Mouse (Mus musculus) heart, embryonic 14.5 days (tissue): Measurements from ENCODE around the gene Olfr599. TPM values are rescaled to one million over a fixed set of nuclear protein-coding genes. Genes with fewer than 3 reads are reported as not detected.
"Not testable (repeated sequence)": the region's sequence is repeated elsewhere in the genome, so short reads cannot be mapped to it uniquely, and the experiment has no call there.

Experiments
- ATAC-seq: fragments of 200-750 bp; cut with Nextera tagmentation; 2 replicates; pipeline ENCODE4 v1.8.0; 2017; ENCODE audit warnings: low read depth, moderate TSS enrichment; ENCODE audit not compliant: insufficient number of reproducible peaks, insufficient read depth, low FRiP score
- H3K27ac ChIP-seq, 2 experiments: fragments of 200-500 bp in 1 of 2; fragments of 300-500 bp in 1 of 2; sonication (generic) in 1 of 2; replicated peaks in 1 of 2; 2 replicates each; pipeline ENCODE4 v1.5.1; 2012 to 2014; ENCODE audit warnings: low read depth in 2 of 2, low read length in 2 of 2, control low read depth in 1 of 2, mild to moderate bottlenecking in 1 of 2, mixed read lengths in 1 of 2; ENCODE audit not compliant: control insufficient read depth in 1 of 2, insufficient read depth in 1 of 2
- H3K27me3 ChIP-seq: fragments of 300-500 bp; sonication (generic); 2 replicates; pipeline ENCODE4 v1.6.1; 2014; ENCODE audit warnings: mild to moderate bottlenecking, low read length, control low read depth; ENCODE audit not compliant: control insufficient read depth, insufficient read depth
- H3K36me3 ChIP-seq: fragments of 300-500 bp; sonication (generic); 2 replicates; pipeline ENCODE4 v1.6.1; 2014; ENCODE audit warnings: mild to moderate bottlenecking, control low read depth, low read length, mixed read lengths; ENCODE audit not compliant: control insufficient read depth, insufficient read depth
- H3K4me1 ChIP-seq, 2 experiments: fragments of 200-500 bp in 1 of 2; fragments of 300-500 bp in 1 of 2; sonication (generic) in 1 of 2; 2 replicates each; pipeline ENCODE4 v1.6.1; 2012 to 2014; ENCODE audit warnings: low read length in 2 of 2, control low read depth in 1 of 2, mixed read lengths in 1 of 2; ENCODE audit not compliant: control insufficient read depth in 2 of 2, insufficient read depth in 2 of 2
- H3K4me2 ChIP-seq: fragments of 300-500 bp; sonication (generic); 2 replicates; pipeline ENCODE4 v1.6.1; 2014; ENCODE audit warnings: mild to moderate bottlenecking, low read length
- H3K4me3 ChIP-seq, 2 experiments: fragments of 200-500 bp in 1 of 2; fragments of 300-500 bp in 1 of 2; sonication (generic) in 1 of 2; 2 replicates each; pipeline ENCODE4 v1.5.1; 2012 to 2014; ENCODE audit warnings: low read length in 2 of 2, mild to moderate bottlenecking in 2 of 2, control low read depth in 1 of 2, low read depth in 1 of 2, moderate library complexity in 1 of 2; ENCODE audit not compliant: control insufficient read depth in 1 of 2, insufficient read depth in 1 of 2
- H3K9ac ChIP-seq: fragments of 300-500 bp; sonication (generic); 2 replicates; pipeline ENCODE4 v1.6.1; 2014; ENCODE audit warnings: mild to moderate bottlenecking, low read length
- H3K9me3 ChIP-seq: fragments of 300-500 bp; sonication (generic); 2 replicates; pipeline ENCODE4 v1.6.1; 2016; ENCODE audit warnings: low read length, control low read depth; ENCODE audit not compliant: control insufficient read depth
- WGBS: fragments of 180-500 bp; shearing (Covaris S2); extraction: QIAGEN DNeasy Blood & Tissue Kit; methylation state at CpG from one replicate; pipeline ENCODE4 v1.1.7; 2014; 5-methylcytosine and 5-hydroxymethylcytosine counted together
- polyA plus RNA-seq: library from polyadenylated mRNA; unstranded; fragments of >200 nt; fragmentation: Nextera tagmentation; extraction: Ambion mirVana; gene quantifications from 2 replicates; pipeline ENCODE4 v1.2.1, GENCODE M21; 2014

The Olfr599 gene
- not detected in 2 replicates for polyA plus RNA-seq

GRCm38 (mm10) chr7:103335617-103336016 is at the start of gene Olfr599:
Gene Olfr599, plus strand, starts transcription at chr7:103335917.
- no peak for ATAC-seq
- no peaks in the 10 kb centered on the region for H3K27me3 ChIP-seq
- WGBS, result 73% methylated on average over 1 of the region's 1 CpGs

GRCm38 (mm10) chr7:103305348-103305747 is 30.4 kb upstream of the Olfr599 start, which contains the start of gene Olfr596:
Gene Olfr596, plus strand, starts transcription at chr7:103305648.
- H3K9ac ChIP-seq, H3K4me3 ChIP-seq, H3K9me3 ChIP-seq, H3K4me1 ChIP-seq, H3K36me3 ChIP-seq, H3K27ac ChIP-seq, H3K4me2 ChIP-seq, H3K27me3 ChIP-seq, ATAC-seq: not testable (repeated sequence)
- WGBS, result 87% methylated on average over 2 of the region's 2 CpGs

More at GRCm38 (mm10) chr7:103335617-103336016, at the start of gene Olfr599:
- no peak within 1 kb of the TSS for H3K9ac ChIP-seq
- H3K27ac ChIP-seq, result no peak within 1 kb of the TSS
- H3K4me1 ChIP-seq, result no peaks in the 10 kb centered on the region
- no peak within 1 kb of the TSS for H3K4me3 ChIP-seq
- H3K4me2 ChIP-seq, result no peak within 1 kb of the TSS
- no peaks in the 10 kb centered on the region for H3K9me3 ChIP-seq
- H3K36me3 ChIP-seq, result no peaks in the 10 kb centered on the region

GRCm38 (mm10) chr7:103316015-103316414 is 19.7 kb upstream of the Olfr599 start, which contains the start of gene Olfr597:
Gene Olfr597, plus strand, starts transcription at chr7:103316315.
- not testable (repeated sequence) for H3K9me3 ChIP-seq, H3K4me3 ChIP-seq, ATAC-seq, H3K9ac ChIP-seq, H3K4me2 ChIP-seq, H3K4me1 ChIP-seq, H3K27ac ChIP-seq, H3K36me3 ChIP-seq, H3K27me3 ChIP-seq
- WGBS, result 75% methylated on average over 2 of the region's 2 CpGs

- Histone ChIP-seq H3K36me3 (no peaks in the 10 kb centered on the region), H3K4me2 (no peak within 1 kb of the TSS), H3K4me1 (no peaks in the 10 kb centered on the region), H3K9me3 (no peaks in the 10 kb centered on the region), H3K9ac (no peak within 1 kb of the TSS), H3K27ac (no peak within 1 kb of the TSS), H3K4me3 (no peak within 1 kb of the TSS), H3K27me3 (no peaks in the 10 kb centered on the region)
- no peak for ATAC-seq
These were observed 12.4 kb upstream of the Olfr599 start, which contains the start of gene Olfr598 for GRCm38 (mm10) chr7:103323268-103323667. Gene Olfr598, plus strand, starts transcription at chr7:103323568.

GRCm38 (mm10) chr7:103349569-103349968 is 13.9 kb downstream of the Olfr599 start, which contains the start of gene Olfr600:
Gene Olfr600, minus strand, starts transcription at chr7:103349669.
- Histone ChIP-seq H3K9me3 (no peaks in the 10 kb centered on the region), H3K4me3 (no peak within 1 kb of the TSS), H3K9ac (no peak within 1 kb of the TSS), H3K4me1 (no peaks in the 10 kb centered on the region), H3K4me2 (no peak within 1 kb of the TSS), H3K27me3 (no peaks in the 10 kb centered on the region), H3K36me3 (no peaks in the 10 kb centered on the region), H3K27ac (no peak within 1 kb of the TSS)
- ATAC-seq, result no peak

GRCm38 (mm10) chr7:103362555-103362954 is 26.8 kb downstream of the Olfr599 start, which contains the start of gene Olfr601:
Gene Olfr601, minus strand, starts transcription at chr7:103362655.
- 80% methylated on average over 1 of the region's 1 CpGs for WGBS
- H3K4me1 ChIP-seq, result no peaks in the 10 kb centered on the region
- no peak within 1 kb of the TSS for H3K4me3 ChIP-seq
- H3K9ac ChIP-seq, result no peak within 1 kb of the TSS
- H3K4me2 ChIP-seq, result no peak within 1 kb of the TSS
- no peaks in the 10 kb centered on the region for H3K36me3 ChIP-seq
- ATAC-seq, result no peak
- H3K27me3 ChIP-seq, result no peaks in the 10 kb centered on the region
- H3K27ac ChIP-seq, result no peak within 1 kb of the TSS
- H3K9me3 ChIP-seq, result no peaks in the 10 kb centered on the region

GRCm38 (mm10) chr7:103386077-103386476 is 50.4 kb downstream of the Olfr599 start, which contains the start of gene Olfr603:
Gene Olfr603, minus strand, starts transcription at chr7:103386177.
- H3K9me3 ChIP-seq, result no peaks in the 10 kb centered on the region
- H3K4me2 ChIP-seq, result no peak within 1 kb of the TSS
- no peak within 1 kb of the TSS for H3K9ac ChIP-seq
- no peaks in the 10 kb centered on the region for H3K36me3 ChIP-seq
- ATAC-seq, result no peak
- H3K4me1 ChIP-seq, result no peaks in the 10 kb centered on the region
- no peaks in the 10 kb centered on the region for H3K27me3 ChIP-seq
- no peak within 1 kb of the TSS for H3K27ac ChIP-seq
- H3K4me3 ChIP-seq, result no peak within 1 kb of the TSS
